Mouse (Mus musculus) yolk sac, embryonic 10.5 days (tissue): ENCODE measurements around the gene 1700003E16Rik.
A peak's percentile ranks its signal among the peaks of the same experiment; 100 is the strongest.

Experiments
- DNase-seq: peaks from one replicate; pipeline ENCODE4 v3.0.0-alpha.2; 2017; ENCODE audit warnings: low spot score

The 1700003E16Rik gene

GRCm38 (mm10) chr6:83127419-83127818 is 28.8 kb upstream of the 1700003E16Rik start:
- no peak for DNase-seq

DNA sequence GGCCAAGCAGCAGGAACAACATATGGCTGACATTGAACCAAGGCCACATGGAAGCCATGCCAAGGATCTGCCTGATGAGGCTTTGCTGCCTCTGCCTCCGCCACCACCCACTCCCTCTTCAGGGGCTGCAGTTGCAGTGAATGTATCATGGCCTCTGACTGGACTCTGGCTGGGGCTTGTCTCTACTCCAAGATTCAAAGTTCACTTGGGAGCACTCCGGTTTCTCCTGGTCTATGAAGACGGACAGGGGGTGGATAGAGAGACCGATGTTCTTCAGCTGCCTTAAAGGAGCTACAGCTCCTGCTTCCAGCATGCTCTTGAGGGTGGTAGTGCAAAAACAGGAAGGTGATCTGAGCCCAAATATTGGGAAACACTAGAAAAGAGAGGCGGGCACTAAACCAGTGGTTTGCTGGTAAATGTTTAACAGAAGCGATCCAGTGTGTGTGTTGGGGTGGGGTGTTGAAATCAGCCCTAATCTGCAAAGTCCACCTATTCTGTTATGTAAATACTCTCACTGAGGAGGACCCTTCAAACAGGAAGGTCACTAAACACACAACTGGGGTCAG is 24.7 kb upstream of the 1700003E16Rik start:
- DNase-seq: peak; percentile 89

GRCm38 (mm10) chr6:83132176-83132919 is 23.9 kb upstream of the 1700003E16Rik start:
- DNase-seq: peak; percentile 80

GRCm38 (mm10) chr6:83134226-83134625 is 22.0 kb upstream of the 1700003E16Rik start:
- no peak for DNase-seq

DNA sequence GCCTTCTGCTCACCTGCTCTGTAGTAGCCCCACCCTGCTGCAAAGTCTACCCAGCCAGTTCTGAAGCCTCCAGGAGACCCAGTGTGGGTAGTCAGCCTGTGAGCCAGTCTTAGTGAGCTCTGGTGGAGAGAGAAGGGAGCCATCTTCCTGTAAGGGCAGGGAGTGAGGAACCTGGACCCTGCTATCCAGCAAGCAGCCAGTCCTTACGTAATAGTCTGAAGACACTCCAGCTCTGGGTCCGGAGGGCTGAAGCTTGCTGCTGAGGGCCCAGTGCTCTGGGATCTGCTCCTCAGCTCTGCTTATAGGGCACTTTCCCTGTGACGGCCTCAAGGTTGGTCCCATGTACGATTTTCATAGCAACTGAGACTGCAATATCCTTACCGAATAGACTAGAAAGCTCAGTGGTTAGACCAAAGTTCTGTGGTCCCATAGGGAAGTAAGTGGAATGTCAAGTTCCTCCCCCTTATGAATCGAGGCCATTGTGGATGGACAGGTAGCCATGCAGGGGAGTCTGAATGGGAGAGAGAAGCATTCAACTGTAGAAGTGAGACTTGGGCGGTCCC is 21.2 kb upstream of the 1700003E16Rik start, which contains the start of gene Rtkn:
Gene Rtkn, plus strand, starts transcription at position 513 of the 563 bp plus-strand sequence.
- DNase-seq: peak; percentile 40

- peak; percentile 43 for DNase-seq
Measured at GRCm38 (mm10) chr6:83135571-83136161, 20.5 kb upstream of the 1700003E16Rik start.

DNA sequence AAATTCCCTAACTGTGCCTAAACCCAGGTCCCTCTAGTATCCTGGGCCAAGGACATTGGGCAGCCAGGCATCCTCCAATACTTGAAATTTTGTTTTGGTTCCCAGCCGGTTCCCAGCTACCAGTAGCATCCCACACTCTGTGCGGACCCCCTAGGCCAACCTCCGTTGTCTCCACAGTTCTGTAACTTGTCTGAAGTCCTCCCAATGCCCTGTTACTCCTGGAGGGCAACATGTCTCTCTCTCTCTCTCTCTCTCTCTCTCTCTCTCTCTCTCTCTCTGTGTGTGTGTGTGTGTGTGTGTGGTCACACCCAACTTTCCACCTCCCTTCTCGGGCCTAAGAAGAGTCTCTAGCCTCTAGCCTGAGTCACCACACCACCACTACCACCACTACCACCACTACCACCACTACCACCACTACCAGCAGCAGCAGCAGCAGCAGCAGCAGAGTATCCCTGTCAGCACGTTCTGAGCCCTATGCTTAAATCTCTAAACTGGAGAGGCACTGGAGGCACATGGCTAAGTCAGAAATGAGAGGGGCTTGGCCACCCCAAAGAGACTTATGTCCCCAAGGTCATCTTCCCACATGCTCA is 19.8 kb upstream of the 1700003E16Rik start:
- DNase-seq: peak; percentile 45

GRCm38 (mm10) chr6:83136881-83137575 is 19.2 kb upstream of the 1700003E16Rik start:
- peak; percentile 84 for DNase-seq

DNA sequence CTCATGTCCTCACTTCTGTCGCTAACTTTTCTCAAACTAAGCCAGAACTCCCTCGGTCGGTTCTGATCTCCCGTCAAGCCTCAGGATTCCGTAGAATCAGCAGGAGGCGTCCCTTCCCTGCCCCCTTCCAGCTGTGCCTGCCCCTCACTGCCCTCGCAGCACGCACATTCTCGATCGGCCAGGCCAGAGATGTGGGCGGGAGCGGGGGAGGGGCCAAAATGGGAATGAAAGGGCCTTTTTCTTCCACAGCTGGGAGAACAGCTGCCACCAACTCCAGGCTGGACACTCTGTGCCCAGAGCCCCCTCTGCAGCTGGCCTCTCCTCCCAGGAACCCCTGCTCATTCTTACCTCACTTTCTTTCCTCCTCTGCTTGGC is 18.6 kb upstream of the 1700003E16Rik start:
- peak; percentile 93 for DNase-seq

DNA sequence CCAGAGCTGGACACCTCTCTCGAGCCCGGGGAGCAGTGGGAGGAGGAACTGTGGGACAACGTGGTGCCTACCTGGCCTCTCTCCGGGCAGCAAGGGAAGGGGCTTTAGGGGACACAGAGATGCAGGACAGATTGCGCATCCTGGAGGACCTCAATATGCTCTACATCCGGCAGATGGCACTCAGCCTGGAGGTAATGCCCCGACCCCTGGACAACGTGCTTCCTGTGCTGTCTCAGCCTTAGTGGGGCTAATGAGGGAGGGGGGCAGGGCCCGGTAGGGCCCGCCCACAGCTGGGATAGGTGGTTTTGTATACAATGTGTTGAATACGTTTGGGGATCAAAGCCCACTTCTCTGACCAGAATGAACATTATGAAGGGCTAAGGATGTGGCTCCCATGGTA is 18.1 kb upstream of the 1700003E16Rik start:
- peak; percentile 65 for DNase-seq

- DNase-seq: no peak
Measured at GRCm38 (mm10) chr6:83140044-83140443, 16.2 kb upstream of the 1700003E16Rik start.

GRCm38 (mm10) chr6:83141636-83142035 is 14.6 kb upstream of the 1700003E16Rik start:
- no peak for DNase-seq

DNA sequence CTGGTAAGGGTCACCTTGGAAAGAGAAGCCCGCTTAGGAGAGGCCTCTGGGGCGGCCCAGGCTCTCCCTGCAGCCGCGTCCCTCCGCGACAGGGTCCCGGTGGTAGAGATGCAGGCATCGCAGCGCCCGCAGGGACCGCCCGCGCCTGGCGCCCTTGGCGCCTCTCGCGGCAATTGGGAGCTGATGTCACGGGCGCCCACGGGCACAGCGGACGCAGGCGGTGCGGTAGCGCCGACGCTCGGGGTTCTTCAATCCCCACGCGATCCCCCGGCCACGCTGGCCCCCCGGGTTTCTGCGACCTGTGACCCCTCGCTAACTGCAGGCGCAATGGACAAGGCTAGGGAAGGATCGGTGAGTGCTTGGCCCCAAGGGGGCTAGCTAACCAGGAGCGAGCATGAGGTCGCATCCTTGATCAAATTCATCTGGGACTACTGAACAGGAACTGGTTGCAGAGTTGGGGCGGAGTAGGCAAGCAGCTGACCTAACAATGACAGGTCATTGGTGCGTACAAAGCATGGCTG is 13.9 kb upstream of the 1700003E16Rik start:
- DNase-seq: no peak

- no peak for DNase-seq
Measured at GRCm38 (mm10) chr6:83142886-83143285, 13.3 kb upstream of the 1700003E16Rik start.

GRCm38 (mm10) chr6:83145209-83145608 is 11.0 kb upstream of the 1700003E16Rik start:
- DNase-seq: no peak

DNA sequence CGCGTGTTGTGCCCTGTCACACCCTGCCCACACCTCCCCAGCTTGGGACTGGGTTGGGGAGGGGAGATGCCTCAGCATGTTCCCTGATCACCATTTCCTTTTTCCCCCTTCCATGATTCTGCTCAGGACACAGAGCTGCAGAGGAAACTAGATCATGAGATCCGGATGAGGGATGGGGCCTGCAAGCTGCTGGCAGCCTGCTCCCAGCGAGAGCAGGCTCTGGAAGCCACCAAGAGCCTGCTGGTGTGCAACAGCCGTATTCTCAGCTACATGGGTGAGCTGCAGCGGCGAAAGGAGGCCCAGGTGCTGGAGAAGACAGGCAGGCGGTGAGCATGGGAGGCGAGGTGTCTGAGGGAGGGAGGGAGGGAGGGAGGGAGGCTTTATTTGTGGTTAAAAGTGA is 10.4 kb upstream of the 1700003E16Rik start:
- no peak for DNase-seq

DNA sequence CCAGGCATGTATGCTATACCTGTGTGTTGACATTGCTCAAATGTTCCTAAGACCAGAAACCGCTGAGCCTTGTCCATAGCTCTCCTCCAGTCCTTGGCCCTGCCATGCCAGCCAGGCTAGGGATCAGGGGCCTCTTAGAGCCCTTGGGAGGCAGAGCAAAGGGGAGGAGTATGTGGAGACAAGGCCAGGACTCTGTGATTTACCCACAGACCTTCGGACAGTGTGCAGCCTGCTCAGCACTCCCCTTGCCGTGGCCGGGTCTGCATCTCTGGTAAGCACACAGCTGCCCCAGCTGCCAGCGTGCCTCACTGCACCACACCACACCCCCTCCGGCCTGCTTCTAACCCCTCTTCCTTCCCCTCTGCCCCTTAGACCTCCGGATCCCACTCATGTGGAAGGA is 8.9 kb upstream of the 1700003E16Rik start:
- DNase-seq: no peak

- DNase-seq: no peak
Measured at GRCm38 (mm10) chr6:83151721-83152120, 4.5 kb upstream of the 1700003E16Rik start.

GRCm38 (mm10) chr6:83153038-83153437 is 3.2 kb upstream of the 1700003E16Rik start:
- DNase-seq: no peak

- DNase-seq: no peak
Measured at GRCm38 (mm10) chr6:83153485-83153884, 2.7 kb upstream of the 1700003E16Rik start.

GRCm38 (mm10) chr6:83155552-83156238 is 509 bp upstream of the 1700003E16Rik start:
- DNase-seq: no peak
